8 mouse cellular contexts compared by ENCODE assay signal in genomic region chrX:150477854-150478780, GRCm38 (mm10). TPM values are rescaled to one million over a fixed set of nuclear protein-coding genes. Genes with fewer than 3 reads are reported as not detected.
DNase-seq lines count a peak whose midpoint lies in the region; ATAC-seq lines count a peak whose summit lies in the region.

No protein-coding gene starts in this region.

- H3K27ac ChIP-seq in intestine, embryonic 14.5 days (ENCODE audit: low read depth): peak overlapping the region; percentile 85

- ATAC-seq in intestine, embryonic 14.5 days (replicated peaks; ENCODE audit: low FRiP score, low TSS enrichment, low read depth): peak; percentile 96

- H3K9ac ChIP-seq in intestine, embryonic 14.5 days (ENCODE audit: low read length): peak overlapping the region; percentile 54

- H3K4me3 ChIP-seq in intestine, embryonic 14.5 days (ENCODE audit: low read depth, low read length): peak overlapping the region; percentile 46

- H3K4me1 ChIP-seq in intestine, embryonic 14.5 days (replicated peaks; ENCODE audit: control insufficient read depth, insufficient read depth, low read length): no peaks in the 10 kb centered on the region

- intact Hi-C loops in gastrocnemius, postnatal 14 days (cut with DNase I; ENCODE audit: low total_unique reads): no loop called here
- intact Hi-C loops in left cerebral cortex, postnatal 14 days (cut with DNase I): no loop called here

- no peaks in the 10 kb centered on the region for H3K36me3 ChIP-seq in intestine, embryonic 14.5 days (ENCODE audit: control insufficient read depth, insufficient read depth, low read length)

- DNase-seq in adipocyte (ENCODE audit: low spot score): peak; percentile 91
- peak; percentile 88 for DNase-seq in embryo, embryonic 10 days (ENCODE audit: low spot score)
- peak; percentile 83 for DNase-seq in gastrocnemius, postnatal 14 days
- DNase-seq in intestine, embryonic 14.5 days (ENCODE audit: low spot score): peak; percentile 94
- DNase-seq in left cerebral cortex, postnatal 14 days (ENCODE audit: low spot score in 2 of 2): peak; percentile 82 to 98
- DNase-seq in mesoderm, embryonic 11.5 days (ENCODE audit: low read depth, low spot score): peak; percentile 90
- DNase-seq in right cerebral cortex, postnatal 36 days (ENCODE audit: low spot score in 2 of 2): peak; percentile 86 to 93
- DNase-seq in yolk sac, embryonic 10.5 days (ENCODE audit: low spot score): peak; percentile 86

- no peaks in the 10 kb centered on the region for H3K9me3 ChIP-seq in intestine, embryonic 14.5 days (ENCODE audit: control insufficient read depth, low read length)

- H3K4me2 ChIP-seq in intestine, embryonic 14.5 days (ENCODE audit: low read length): peak overlapping the region; percentile 12; the same call in 1 of the 2 replicates

- no peaks in the 10 kb centered on the region for H3K27me3 ChIP-seq in intestine, embryonic 14.5 days (replicated peaks; ENCODE audit: control insufficient read depth, insufficient read depth, low read length)

- under 1% methylated on average over 34 of the region's 34 CpGs for WGBS in intestine, embryonic 14.5 days

RNA-seq across cellular contexts. Expression of gene Tmem29, which starts 19.2 kb away (rescaled TPM):
- 1 to 10 TPM; 5.2 to 7.3 TPM for total RNA-seq in gastrocnemius, postnatal 14 days (2021)
- polyA plus RNA-seq in intestine, embryonic 14.5 days (2014; fragmentation: Nextera tagmentation; extraction: Ambion mirVana): 33.9 and 37.5 TPM in 2 replicates
- 10 to 100 TPM; 45.2 to 45.8 TPM for total RNA-seq in left cerebral cortex, postnatal 14 days (2021)

Comparison
In these comparisons a context has a peak if more than half of its experiments do, and no peak if none do; other contexts are left out.
1. Peak in every context shown above with its lines: DNase-seq, ATAC-seq, H3K4me3 ChIP-seq and H3K27ac ChIP-seq.
2. RNA of gene Tmem29, which starts 19.2 kb away (total RNA-seq): 45.2 to 45.8 TPM in left cerebral cortex, postnatal 14 days; 5.2 to 7.3 TPM in gastrocnemius, postnatal 14 days; every median in the first group is over 4 times any median in the second.